Mouse (Mus musculus) MEL (cell line): ENCODE results near the gene B4galt1.

ENCODE experiments used
- CHD1 ChIP-seq: IDR thresholded peaks from 2 replicates; pipeline ENCODE4 v1.6.1; 2012; ENCODE audit warnings: low read depth, mild to moderate bottlenecking, inconsistent platforms, low read length, improper control_type of control experiment
- E2F4 ChIP-seq: IDR thresholded peaks from 2 replicates; pipeline ENCODE4 v1.6.1; 2011; ENCODE audit warnings: low read depth, low read length, improper control_type of control experiment, borderline replicate concordance
- GATA1 ChIP-seq: IDR thresholded peaks from 2 replicates; pipeline ENCODE4 v1.6.1; 2011; ENCODE audit warnings: low read depth, low read length, improper control_type of control experiment
- HCFC1 ChIP-seq: IDR thresholded peaks from 2 replicates; pipeline ENCODE4 v1.6.1; 2012; ENCODE audit warnings: low read depth, mild to moderate bottlenecking, inconsistent platforms, low read length, improper control_type of control experiment, moderate library complexity
- MAX ChIP-seq: IDR thresholded peaks from 2 replicates; pipeline ENCODE4 v1.6.1; 2011; ENCODE audit warnings: low read length, improper control_type of control experiment
- POLR2A ChIP-seq, 2 experiments: IDR thresholded peaks; 2 replicates each; pipeline ENCODE4 v1.6.1; 2011 to 2012; ENCODE audit warnings: low read length in 2 of 2, mild to moderate bottlenecking in 2 of 2, control low read depth in 1 of 2, improper control_type of control experiment in 1 of 2, low read depth in 1 of 2, moderate library complexity in 1 of 2; ENCODE audit not compliant: control insufficient read depth in 1 of 2, insufficient read depth in 1 of 2, poor library complexity in 1 of 2
- TBP ChIP-seq: IDR thresholded peaks from 2 replicates; pipeline ENCODE4 v1.8.0; 2011; ENCODE audit warnings: low read depth, low read length, improper control_type of control experiment
- USF1 ChIP-seq: IDR thresholded peaks from 2 replicates; pipeline ENCODE4 v1.6.1; 2014; ENCODE audit warnings: low read depth, mild to moderate bottlenecking, inconsistent platforms, low read length, improper control_type of control experiment, moderate library complexity
- ZC3H11A ChIP-seq: IDR thresholded peaks from 2 replicates; pipeline ENCODE4 v1.6.1; 2012; ENCODE audit warnings: low read depth, mild to moderate bottlenecking, inconsistent platforms, low read length, improper control_type of control experiment
- ZNF384 ChIP-seq: IDR thresholded peaks from 2 replicates; pipeline ENCODE4 v1.6.1; 2012; ENCODE audit warnings: low read depth, mild to moderate bottlenecking, inconsistent platforms, low read length, improper control_type of control experiment

DNA sequence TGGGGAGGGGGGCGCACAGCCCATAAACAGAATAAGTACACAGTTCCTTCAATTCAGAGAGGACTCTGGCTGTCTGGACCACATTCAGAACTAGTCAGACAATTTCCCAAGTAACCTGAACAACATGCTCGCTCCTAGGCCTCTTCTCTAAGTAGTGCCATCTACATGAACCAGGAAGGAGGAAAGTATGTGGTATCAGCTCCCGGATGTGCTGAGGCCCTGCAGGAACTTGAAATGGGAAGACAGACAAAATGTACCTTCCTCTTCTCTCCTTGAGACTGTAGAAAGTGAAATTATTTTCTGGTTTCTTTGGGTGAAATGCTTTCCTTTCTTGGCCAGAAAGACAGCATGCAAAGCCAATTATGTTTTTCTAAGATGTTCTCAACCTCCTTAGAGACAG, 38.7 kb downstream of the B4galt1 start:
- TF ChIP-seq ZNF384 (no peak), GATA1 (no peak), POLR2A (IDR thresholded peaks at IDR 0.05; ENCODE audit: control insufficient read depth in 1 of 2, insufficient read depth in 1 of 2, low read depth in 1 of 2, low read length in 2 of 2, poor library complexity in 1 of 2) (no peak), E2F4 (no peak), ZC3H11A (no peak), HCFC1 (no peak), TBP (no peak), CHD1 (no peak), MAX (no peak), USF1 (no peak)
